Mouse (Mus musculus) T-cell, adult 2 months (primary cell): ENCODE measurements around the gene Iffo1.
"Not testable (repeated sequence)": the region's sequence is repeated elsewhere in the genome, so short reads cannot be mapped to it uniquely, and the experiment has no call there.

ENCODE experiments used
- DNase-seq: peaks from one replicate; pipeline ENCODE4 v3.0.0; 2022; ENCODE audit warnings: low spot score

The Iffo1 gene

DNA sequence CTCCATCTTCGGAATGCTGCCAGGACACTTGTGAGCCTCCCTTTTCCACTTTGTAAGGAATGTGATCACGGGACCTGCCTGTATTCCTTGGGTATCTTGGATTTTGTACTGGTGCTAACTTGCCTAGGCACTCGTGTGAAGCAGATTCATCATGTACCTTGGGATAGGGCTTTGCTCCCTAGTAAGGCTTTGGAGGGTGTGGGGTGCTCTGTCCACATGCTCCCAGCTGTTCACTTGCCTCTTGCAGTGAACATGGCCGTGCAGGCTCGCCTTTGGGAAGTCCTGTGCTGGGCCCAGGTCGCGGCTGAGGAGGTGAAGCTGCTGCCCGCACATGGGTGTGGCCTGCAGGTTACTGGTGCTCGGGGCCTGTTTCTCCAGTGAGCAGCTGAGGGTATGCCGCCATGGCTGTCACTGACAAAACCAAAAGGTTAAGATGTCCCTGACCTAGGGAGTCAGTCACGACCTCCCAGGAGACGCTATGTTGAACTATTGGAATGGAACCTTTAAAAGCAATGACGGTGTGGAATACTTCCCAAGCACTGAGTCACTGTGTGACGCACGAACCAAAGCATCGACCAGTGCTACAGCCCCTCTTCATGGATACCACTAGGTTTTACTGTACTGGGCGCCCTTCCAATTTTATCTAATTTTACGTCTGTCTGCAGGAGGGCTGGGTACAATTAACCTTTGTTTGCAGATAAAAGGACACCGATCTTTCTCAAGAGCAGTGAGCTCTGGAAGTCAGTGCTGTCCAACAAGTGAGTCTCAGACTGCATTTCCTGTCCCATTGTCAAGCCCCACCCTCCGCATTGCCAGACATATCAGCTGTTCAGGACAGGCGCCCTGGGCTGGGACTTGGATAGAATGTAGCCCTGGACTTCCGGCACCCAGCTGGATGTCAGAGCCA, 16.1 kb downstream of the Iffo1 start:
- DNase-seq = no peak

DNA sequence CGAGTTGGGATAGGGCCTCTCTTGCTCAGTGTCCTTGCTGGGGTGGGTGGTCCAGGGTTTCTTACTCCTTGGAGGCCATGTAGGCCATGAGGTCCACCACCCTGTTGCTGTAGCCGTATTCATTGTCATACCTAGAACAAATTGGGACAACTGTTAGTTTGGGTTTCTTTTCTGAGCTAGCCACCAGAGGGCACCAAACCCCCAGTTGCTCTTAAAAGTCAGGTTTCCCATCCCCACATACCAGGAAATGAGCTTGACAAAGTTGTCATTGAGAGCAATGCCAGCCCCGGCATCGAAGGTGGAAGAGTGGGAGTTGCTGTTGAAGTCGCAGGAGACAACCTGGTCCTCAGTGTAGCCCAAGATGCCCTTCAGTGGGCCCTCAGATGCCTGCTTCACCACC, 16.9 kb downstream of the Iffo1 start:
- peak; percentile 82 for DNase-seq

GRCm38 (mm10) chr6:125162615-125163305, 17.7 kb downstream of the Iffo1 start:
- not testable (repeated sequence) for DNase-seq

- no peak for DNase-seq
Measured at GRCm38 (mm10) chr6:125163801-125164657, 19.0 kb downstream of the Iffo1 start.

DNA sequence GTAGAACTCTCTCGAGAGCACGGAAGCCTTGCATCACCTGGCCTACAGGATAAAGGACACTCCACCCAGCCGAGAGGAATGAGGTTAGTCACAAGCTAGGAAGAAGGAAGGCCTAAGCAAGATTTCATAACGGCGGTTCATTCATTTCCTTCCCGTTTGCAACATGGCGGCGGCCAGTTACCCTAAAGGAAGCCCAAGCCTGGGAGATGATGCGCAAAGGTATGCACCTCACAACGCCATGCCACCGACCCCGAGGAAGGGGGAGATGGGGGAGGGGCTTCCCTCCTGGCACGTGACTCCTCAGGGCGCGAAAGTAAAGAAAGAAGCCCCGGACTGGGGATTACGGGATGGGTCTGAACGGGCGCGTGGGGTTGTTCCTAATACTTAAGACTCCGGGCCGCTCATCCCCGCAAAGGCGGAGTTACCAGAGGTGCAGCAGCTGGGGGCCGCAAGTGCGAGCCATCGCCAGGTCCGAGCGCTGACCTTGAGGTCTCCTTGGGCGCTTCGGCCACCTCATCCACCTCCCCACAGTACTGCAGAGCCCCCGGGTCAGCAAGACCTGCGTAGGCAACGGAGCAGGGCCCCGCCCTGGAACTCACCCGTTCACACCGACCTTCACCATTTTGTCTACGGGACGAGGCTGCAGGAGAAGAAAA, 19.8 kb downstream of the Iffo1 start:
- peak; percentile 72 for DNase-seq

GRCm38 (mm10) chr6:125165328-125165891, 20.4 kb downstream of the Iffo1 start:
- peak; percentile 97 for DNase-seq

DNA sequence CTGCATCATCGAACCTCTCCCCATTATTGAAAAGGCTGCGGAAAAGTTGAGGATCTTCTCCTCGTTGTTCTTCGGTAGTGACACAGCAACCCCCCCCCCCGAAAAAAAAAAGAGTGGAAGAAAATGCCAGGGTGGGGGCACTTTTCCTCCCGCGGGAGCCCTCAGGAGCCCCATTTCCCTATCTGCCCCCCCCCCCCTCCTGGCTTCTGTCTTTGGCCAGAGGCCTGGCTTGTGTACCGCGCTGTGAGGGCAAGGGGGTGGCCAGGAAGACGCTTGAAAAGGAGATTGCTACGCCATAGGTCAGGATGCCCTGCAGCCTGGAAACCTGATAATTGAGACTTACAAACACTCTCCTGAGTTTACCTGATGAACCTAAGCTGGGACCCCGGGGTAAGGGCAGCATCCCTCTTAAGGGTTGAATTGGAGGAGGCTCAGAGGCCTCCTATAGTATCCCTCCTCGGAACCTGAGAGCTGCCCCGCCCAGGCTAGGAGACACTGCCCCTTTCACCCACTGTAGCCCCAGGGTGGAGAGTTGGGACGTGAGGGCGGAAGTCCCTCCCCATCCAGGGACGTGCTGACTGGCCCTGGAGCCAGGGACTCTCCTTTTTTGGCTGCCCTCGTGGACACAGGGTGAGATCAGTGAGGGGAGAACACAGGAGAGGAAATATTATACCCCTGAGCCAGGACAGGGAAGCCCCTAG, 21.2 kb downstream of the Iffo1 start, which contains the start of gene Gapdh:
Gene Gapdh, minus strand, starts transcription at position 417 of the 701 bp plus-strand sequence.
- no peak for DNase-seq

DNA sequence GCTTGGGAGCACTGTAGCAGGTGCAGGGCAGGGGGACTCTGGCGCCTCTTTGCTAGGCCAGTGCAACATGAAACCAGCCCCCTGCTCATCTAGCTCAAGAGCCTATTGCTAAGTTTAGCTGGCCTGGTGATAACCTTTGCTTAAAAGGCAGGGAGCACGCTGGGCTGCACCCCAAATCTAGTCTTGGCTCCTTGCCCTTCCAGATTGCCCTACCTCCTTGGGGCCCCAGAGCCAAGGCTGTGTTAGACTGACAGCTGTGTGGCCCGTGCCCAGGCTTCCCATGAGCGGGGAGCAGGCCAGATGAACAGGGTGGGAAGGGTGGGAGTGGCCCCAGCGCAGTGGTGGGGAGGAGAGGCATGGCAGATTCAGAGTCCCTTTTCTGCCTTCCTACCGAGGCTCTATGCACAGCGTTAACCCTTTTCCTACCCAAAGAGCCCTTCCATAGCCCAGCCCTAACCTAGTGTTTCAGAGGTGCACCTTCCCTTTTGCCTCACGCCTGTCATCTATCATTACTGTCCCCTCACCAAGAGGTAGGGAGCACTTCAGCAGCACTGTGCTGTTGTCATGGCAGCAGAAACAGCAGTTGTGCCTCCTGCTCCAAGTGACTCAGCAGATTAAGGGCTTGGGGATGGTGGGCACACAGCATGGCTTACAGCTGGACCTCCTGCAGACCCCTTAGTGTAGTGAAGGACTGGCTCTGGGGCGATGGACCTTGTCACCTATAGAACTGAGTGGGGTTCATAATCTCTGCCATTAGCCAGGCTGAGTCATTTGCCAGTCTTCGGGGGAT, 22.0 kb downstream of the Iffo1 start:
- DNase-seq = no peak

DNA sequence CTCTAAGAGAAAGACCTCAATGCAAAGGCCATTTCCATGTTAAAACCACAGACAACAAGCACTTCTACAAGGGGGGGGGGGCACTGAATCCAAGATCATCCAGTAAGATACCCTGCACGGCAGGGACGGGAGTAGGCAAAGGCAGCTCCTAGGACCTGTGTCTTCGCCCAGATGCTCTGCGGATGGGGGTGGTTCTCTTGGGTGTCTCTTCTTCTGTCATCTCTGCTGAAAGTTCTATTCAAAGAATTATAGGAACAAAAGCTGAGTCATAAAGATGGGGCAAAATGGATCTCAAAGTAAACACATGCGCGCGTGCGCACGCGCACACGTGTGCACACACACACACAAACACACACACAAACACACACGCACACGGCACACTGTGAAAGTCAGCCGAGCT, 23.0 kb downstream of the Iffo1 start:
- DNase-seq = no peak

DNA sequence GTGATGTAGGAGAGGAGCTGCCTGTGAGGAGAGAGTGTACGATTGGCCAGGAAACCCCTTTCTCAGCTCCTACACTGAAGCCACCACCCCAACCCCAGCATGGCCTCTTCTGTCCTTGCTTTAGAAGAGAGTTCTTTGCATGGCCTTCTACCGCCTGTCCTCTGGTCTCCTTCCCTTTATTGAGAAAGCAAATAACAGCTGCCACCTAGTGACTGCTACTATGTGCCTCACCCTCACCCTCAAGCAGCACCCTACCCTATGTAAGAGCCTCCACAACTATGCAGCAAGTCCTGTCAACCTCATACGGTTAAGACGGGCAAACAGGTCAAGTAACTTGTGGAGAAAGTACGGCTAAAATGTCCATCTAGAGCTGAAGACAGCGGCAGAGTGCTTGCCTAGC, 25.2 kb downstream of the Iffo1 start:
- DNase-seq = no peak

DNA sequence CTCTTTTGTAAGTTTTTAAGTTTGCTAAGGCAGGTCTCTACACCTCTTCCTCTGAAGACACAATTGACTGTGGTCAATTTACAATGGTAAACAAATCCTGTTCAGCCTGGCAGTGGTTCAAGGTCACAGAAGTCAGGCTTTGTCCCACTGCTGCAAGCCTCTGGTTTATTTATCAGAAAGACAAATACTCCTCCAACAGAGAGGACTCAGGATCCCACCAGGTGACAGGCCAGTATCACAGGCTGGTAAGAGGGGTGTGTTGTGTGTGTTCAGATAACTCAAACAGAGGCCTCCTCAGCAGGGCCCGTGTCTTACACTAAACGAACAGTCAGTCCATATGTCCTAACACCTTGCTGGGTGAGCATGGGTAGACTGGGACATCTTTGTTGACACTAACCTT, 27.4 kb downstream of the Iffo1 start:
- DNase-seq = no peak

DNA sequence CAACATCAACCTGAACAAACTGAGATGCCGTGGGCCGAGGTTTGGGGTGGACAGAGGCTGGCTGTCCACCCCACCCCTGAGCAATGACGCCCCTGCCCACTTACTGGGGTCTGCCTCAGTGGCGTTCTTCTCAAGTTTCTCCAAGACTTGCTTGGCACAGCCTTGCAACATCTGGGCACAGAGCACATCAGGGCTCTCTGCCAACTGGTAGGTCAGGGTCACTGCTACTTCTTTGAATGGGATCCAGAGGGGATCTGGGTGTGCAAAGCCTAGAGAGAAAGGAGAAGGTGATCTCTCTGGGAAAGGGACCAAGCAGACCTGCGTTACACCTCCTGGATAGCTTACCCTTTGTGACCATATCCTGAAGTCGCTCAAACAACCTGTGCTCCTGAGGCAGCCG, 28.2 kb downstream of the Iffo1 start:
- DNase-seq = no peak

- no peak for DNase-seq
Measured at GRCm38 (mm10) chr6:125175469-125175868, 30.4 kb downstream of the Iffo1 start.

DNA sequence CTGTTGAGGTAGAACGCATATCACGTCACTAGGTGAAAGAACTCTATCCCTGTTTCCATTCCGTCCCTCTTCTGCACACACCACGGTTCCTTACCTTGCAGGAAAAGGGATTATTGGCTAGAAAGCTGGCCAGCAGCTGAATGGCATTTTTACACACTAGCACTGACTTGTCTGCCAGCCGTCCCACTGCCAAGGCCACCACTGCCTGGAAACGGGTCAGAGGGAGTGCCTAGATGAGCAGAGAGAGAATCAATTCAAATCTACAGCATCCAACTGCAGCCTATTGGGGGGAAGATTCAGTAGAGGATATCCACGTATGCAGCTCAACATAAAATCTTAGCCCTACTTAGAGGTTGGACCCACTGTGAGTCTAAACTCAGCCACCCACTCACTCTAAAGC, 34.6 kb downstream of the Iffo1 start:
- no peak for DNase-seq

GRCm38 (mm10) chr6:125182133-125182532, 37.1 kb downstream of the Iffo1 start:
- DNase-seq = no peak

- no peak for DNase-seq
Measured at GRCm38 (mm10) chr6:125186203-125186602, 41.2 kb downstream of the Iffo1 start.

DNA sequence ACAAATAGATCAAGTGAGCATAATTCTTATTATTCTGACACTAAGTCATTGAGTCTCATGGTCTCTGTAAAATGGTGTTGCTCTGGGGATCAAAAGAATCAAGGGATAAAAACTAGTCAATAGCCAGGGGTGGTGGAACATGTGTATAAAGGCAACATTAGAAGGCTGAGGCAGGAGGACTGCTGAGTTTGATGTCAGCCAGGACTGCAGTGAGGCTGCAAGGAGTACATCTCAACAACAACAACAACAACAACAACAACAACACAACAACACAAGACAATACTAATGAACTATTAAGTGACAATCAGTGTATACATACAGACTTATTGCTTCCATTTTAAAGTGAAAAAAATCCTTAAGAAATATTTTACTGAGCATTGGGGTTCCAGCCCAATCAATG, 45.8 kb downstream of the Iffo1 start:
- no peak for DNase-seq

DNA sequence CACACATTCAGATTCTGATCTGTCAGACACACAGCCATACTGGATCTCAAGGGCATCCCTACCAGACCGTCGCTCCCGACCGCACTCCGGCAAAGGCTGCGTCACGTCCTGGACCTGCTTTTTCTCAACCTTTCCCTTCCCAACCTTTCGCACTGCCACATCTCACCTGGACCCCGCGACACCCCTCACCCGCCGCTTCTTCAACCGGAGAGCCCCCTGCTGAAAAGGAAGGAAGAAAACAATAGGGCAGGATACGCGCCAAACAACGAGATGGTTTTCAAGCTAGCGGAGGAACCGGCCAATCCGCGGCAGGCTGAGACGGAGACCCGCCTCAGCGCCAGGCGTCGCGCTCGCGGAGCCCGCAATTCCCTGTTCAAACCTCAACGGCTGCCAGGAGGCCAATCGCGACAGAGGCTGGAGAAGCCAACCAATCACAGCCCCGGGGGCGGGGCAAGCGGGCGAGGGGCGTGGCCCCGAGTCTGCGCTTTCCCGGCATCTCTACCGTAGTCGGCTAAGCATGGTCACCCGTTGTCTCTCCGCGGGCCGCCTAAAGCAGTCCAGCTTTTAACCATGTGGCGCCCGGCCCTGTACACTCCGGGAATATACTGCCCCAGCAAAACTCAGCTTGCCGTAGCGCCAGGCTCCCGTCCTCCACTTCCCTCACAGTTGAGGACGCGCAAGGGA, 46.4 kb downstream of the Iffo1 start, which contains the start of the genes Ncapd2 and Mrpl51:
Gene Ncapd2, minus strand, starts transcription at position 370 of the 684 bp plus-strand sequence.
Gene Mrpl51, plus strand, starts transcription at position 470 of the 684 bp plus-strand sequence.
- peak; percentile 96 for DNase-seq
